Mouse (Mus musculus) heart, postnatal 4 days (tissue): ENCODE data around the gene Cfap43. TPM values are rescaled to one million over a fixed set of nuclear protein-coding genes. Genes with fewer than 3 reads are reported as not detected.
A peak's percentile ranks its signal among the peaks of the same experiment; 100 is the strongest.

Experiments
- DNase-seq: peaks from one replicate; pipeline ENCODE4 v3.0.0; 2021
- total RNA-seq, 2 experiments: library from RNA; stranded (reverse); gene quantifications; 2 replicates each; pipeline ENCODE4 v1.2.3; 2021

Gene Cfap43
- not detected for total RNA-seq

DNA sequence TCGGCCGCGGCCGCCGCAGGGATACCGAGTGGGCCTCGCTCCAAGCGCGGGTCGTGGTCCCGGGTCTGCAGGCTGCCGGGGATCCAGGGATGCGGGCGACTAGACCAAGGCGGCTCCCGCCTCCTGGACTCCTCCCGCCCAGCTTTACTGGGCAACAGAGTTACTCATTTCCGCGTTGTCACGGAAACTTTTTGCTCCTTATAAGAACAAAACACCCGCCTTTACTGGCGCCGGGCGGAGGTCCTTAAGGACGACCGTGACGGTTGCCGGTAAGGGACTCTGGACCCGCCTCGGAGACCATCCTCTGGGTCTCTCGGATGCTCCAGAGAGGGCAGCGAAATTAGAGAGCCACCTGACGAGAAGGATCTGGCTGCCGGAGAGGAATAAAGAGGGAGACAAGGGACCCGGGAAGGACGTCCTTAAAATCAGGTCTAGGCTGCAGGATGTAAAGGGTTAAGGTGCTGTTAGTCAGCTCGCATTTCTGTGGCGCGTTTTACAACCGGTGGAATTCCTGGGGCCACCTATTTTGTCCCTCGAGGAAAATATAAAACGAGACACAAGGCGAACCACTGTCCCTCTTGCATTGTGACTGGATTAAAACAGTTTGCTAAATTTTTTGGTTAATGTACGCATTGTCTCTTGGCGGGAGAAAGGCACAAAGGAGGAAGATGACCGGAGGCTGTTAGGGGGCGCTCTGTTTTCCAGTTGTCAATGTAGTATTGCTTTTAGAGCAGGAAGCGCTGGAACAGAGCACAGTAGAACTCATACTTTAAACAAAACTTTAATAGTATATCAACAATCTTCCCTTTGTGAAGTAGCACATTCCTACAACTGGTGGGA, at the start of gene Cfap43, which contains the start of gene Itprip:
TSS of gene Cfap43 (minus strand) at position 162 of the 840 bp plus-strand sequence.
TSS of gene Itprip (minus strand) at position 174 of the 840 bp plus-strand sequence.
- peak; percentile 84 for DNase-seq

DNA sequence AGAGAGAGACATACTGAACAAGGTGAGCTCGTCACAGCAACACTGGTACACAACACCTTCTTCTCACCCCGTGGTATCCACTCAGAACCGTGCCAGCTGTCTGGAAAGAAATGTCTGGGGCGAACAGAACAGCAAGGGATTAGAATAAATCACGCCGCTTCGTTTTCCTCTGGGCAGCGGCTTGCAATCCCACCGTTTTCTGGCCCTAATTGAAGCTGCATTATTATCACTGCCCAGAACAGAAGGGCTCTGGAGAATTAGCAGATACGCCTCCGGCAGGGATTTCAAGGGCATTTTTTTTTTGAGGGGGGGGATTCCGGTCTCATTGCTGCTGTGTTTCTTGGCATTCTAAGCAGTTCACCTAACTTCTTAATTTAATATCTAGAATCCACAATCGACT, 39.1 kb upstream of the Cfap43 start:
- no peak for DNase-seq

- DNase-seq: no peak
Measured at GRCm38 (mm10) chr19:47953169-47953568, 34.1 kb upstream of the Cfap43 start.

DNA sequence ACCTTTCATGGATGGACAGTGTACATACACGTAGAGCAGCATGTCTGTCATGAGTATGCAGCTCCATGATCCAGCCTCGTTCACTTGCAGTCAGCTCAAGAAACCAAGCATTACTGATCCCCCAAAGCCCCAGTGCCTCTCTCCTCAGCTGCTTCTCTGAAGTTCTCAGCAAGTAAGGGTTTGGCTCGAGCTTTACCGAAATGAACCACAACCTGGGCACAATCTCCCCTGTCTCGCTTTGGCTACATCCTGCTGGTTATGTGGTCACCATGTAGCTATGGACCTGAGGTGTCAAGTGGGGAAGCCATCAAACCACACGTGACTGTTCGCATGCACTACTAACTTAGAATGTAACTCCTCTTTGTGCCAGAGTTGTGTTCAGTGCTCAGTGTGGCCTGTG, 31.9 kb upstream of the Cfap43 start:
- DNase-seq: no peak

- DNase-seq: peak; percentile 14
Measured at GRCm38 (mm10) chr19:47946821-47947465, 27.9 kb upstream of the Cfap43 start.

DNA sequence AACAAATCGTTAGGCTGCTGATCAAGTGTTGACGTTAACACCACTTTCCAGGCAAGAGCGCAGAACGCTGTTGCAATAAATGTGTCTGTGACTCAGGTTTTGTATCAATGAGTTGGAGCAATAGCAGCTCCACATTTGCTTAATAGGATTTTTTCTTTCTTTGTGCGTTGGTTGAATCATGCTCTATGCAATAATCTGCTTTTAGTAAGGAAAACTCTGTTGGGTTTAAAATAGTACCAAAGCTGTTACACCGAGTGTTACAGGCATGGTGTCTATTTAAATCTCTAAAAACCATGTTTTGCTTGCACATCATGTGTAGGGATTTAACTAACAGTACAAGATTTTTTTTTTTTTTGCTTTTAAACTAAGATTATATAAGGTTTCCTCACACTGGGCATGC, 20.3 kb upstream of the Cfap43 start:
- DNase-seq: no peak

DNA sequence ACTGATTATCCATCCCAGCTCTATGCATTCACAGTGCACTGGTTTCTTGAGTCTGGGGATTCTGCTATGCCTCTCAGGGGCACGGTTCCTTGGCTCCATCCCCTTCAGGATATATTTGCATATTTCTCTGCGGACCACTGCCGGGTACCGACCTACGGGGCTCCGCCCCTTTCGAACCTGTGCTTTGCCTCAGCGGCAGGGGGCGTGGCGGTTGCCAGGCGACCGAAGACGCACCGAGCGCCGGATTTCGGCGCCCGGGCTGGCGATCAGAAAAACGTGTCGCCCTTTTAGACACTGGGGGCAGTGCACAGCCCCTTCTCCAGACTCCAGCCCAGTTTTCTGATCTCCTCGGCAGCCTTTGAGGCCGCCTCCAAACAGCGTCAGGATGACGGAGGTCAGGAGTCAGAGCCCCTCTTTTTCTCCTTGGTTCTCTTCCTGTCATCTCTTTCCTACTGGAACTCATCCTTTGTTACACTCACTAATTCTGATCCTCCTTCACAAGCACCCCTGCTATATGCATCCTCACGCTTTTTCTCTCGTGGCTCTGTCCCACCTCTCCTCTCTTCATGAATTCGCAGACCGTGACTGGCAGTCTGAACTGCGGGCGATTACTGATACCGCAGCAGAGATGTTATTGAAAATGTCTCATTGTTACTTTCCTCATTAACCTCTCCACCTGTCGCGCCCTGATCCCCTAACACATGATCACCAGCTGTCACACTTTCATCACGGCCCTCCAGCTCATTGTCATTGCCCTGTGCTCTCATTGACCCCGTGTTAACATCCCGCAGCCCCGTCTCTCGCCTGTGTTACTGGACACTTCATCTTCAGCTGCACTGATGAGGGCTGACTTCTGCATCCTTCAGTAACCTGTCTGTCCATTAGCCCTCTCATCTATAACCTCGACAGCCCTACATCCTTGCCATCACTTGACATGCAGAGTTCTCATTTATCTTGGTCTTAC, 18.6 kb upstream of the Cfap43 start, which contains the start of gene Cfap58:
TSS of gene Cfap58 (plus strand) at position 233 of the 964 bp plus-strand sequence.
- peak; percentile 66 for DNase-seq

DNA sequence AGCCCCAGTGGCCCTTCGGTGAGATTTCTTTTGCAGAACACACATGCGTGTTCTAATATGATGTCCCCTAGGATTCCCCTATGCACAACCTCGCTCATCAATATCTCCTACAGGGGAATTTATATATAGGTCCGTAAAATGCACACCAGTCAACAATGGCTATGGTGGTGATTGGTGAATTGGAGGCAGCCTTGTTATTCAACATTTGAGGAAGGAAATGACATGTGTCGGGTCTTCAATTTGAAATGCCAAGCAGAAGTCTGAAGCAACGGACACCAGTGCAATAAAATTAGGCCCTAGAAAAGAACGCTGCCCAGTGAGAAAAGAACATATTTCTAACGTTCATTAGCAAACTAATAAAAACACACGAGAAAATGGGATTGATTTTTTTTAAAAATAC, 17.9 kb upstream of the Cfap43 start:
- DNase-seq: no peak

GRCm38 (mm10) chr19:47936490-47936889, 17.4 kb upstream of the Cfap43 start:
- DNase-seq: no peak

- no peak for DNase-seq
Measured at GRCm38 (mm10) chr19:47935530-47935929, 16.4 kb upstream of the Cfap43 start.

- DNase-seq: no peak
Measured at GRCm38 (mm10) chr19:47934636-47935238, 15.7 kb upstream of the Cfap43 start.

DNA sequence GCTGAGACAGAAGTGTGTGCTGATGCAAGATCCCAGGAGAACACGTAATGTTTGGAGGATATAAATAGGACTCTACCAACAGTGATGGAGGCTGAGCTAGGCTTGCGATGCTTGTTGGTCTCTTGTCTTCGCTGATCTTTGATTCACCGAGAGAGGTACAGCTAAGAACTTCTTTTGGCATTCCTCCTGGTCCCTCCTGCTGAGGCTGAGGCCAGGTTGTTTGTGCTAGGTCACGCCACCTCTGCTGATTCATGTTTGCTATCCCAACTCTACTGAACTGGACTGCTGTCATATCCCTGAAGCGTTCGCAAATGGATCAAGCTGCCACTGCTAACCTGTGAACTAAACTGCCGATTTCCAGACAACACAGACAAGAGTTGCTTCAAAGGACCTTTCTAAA, 15.1 kb upstream of the Cfap43 start:
- DNase-seq: no peak

GRCm38 (mm10) chr19:47931982-47932638, 13.0 kb upstream of the Cfap43 start:
- DNase-seq: peak; percentile 50

- DNase-seq: no peak
Measured at GRCm38 (mm10) chr19:47929043-47929442, 10.0 kb upstream of the Cfap43 start.

- DNase-seq: no peak
Measured at GRCm38 (mm10) chr19:47927032-47927431, 7.9 kb upstream of the Cfap43 start.

- DNase-seq: no peak
Measured at GRCm38 (mm10) chr19:47925819-47926218, 6.7 kb upstream of the Cfap43 start.

- DNase-seq: peak; percentile 82
Measured at GRCm38 (mm10) chr19:47919966-47920375, 884 bp upstream of the Cfap43 start.

GRCm38 (mm10) chr19:47918455-47919101, 509 bp downstream of the Cfap43 start:
- DNase-seq: no peak

GRCm38 (mm10) chr19:47918016-47918415, 1.1 kb downstream of the Cfap43 start:
- no peak for DNase-seq

- no peak for DNase-seq
Measured at GRCm38 (mm10) chr19:47917396-47917795, 1.7 kb downstream of the Cfap43 start.

DNA sequence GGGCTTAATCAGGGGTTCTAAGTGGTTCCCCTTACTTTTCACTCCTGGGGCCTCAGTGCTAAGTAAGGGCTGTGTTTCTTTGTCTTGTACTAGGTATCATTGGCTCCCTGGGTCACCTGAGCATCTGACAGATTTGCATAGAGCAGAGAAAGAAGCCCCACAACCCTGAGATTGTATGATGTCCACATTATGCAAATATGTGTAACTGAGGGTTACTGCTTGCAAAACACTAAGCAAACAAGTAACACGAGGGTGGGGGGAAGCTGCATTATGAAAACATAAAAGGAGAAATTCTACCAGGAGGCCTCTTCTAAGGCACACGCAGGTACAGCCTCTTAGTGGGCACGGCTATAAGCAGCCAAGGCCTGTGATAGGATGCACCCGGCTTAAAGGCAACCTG, 3.8 kb downstream of the Cfap43 start:
- DNase-seq: no peak
